Mouse (Mus musculus) liver, postnatal 0 days (tissue): ENCODE results near the gene Dynll1.

ENCODE experiments used
- CTCF ChIP-seq: sonication (generic); IDR thresholded peaks from 2 replicates; pipeline ENCODE4 v1.5.1; 2016; ENCODE audit warnings: antibody characterized with exemption, low read depth
- EP300 ChIP-seq: IDR thresholded peaks from 2 replicates; pipeline ENCODE4 v1.6.1; 2016; ENCODE audit warnings: antibody characterized with exemption, low read depth, mild to moderate bottlenecking

DNA sequence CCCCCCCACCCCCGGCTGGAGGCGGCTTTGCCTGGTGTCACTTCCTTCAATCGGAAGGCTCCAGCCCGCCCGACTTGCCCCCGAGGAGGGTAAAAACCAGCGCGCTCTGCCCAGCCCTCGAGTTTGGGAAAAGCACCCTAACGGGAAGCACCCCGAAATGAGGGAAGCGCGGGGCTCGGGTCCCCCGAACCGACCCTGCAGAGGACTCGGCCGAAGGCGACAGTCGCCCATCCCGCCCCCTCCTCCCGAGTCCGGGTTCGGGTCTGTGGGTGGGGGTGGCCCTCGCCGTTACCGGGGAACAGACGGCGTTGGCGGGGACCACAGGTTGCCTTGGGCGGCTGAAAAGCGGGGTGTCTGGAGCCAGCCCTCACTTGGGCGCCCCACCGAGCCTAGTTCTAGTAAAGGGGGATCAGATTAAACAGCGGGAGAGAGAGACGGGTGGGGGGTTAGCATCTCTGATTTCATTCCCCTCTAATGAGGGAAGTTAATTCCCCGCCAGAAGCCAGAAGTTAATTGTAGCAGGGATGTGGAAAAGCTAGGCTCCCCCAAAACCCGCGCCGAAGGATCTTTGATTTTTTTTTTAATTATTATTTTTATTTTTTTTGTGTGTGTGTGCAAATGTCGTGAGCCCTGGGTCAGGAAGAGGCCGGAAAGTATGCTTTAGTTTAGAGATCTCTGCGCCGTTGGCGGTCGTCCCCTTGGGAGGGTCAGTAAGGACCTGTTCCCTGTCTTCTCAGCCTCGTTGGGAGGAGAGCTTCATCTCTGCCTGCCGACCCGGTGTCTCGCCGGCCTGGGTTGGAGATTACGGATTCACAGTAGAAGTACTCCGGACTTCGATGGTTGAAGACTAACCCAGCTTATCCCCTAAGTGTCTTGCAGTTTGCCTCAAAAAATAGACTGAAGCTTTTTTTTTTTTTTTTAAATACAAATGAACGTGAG is 27.1 kb upstream of the Dynll1 start:
- TF ChIP-seq EP300 (no peak), CTCF (no peak)
